Mouse (Mus musculus) neural tube, embryonic 12.5 days (tissue): ENCODE measurements around the gene Gng3. TPM values are rescaled to one million over a fixed set of nuclear protein-coding genes. Genes with fewer than 3 reads are reported as not detected.
A peak's percentile ranks its signal among the peaks of the same experiment; 100 is the strongest.
"Not testable (repeated sequence)": the region's sequence is repeated elsewhere in the genome, so short reads cannot be mapped to it uniquely, and the experiment has no call there.

Experiments
- ATAC-seq: fragments of 200-750 bp; cut with Nextera tagmentation; 2 replicates; pipeline ENCODE4 v1.8.0; 2017; ENCODE audit warnings: low read depth, mild to moderate bottlenecking, moderate TSS enrichment, moderate library complexity; ENCODE audit not compliant: low FRiP score
- H3K27ac ChIP-seq: fragments of 300-500 bp; sonication (generic); 2 replicates; pipeline ENCODE4 v1.5.1; 2016
- H3K27me3 ChIP-seq: fragments of 300-500 bp; sonication (generic); replicated peaks from 2 replicates; pipeline ENCODE4 v1.6.1; 2016; ENCODE audit warnings: mild to moderate bottlenecking
- H3K36me3 ChIP-seq: fragments of 300-500 bp; sonication (generic); 2 replicates; pipeline ENCODE4 v1.6.1; 2016; ENCODE audit warnings: mild to moderate bottlenecking
- H3K4me1 ChIP-seq: fragments of 300-500 bp; sonication (generic); 2 replicates; pipeline ENCODE4 v1.6.1; 2016
- H3K4me2 ChIP-seq: fragments of 300-500 bp; sonication (generic); replicated peaks from 2 replicates; pipeline ENCODE4 v1.6.1; 2016; ENCODE audit warnings: mild to moderate bottlenecking
- H3K4me3 ChIP-seq: fragments of 300-500 bp; sonication (generic); 2 replicates; pipeline ENCODE4 v1.5.1; 2016
- H3K9ac ChIP-seq: fragments of 300-500 bp; sonication (generic); 2 replicates; pipeline ENCODE4 v1.6.1; 2016; ENCODE audit warnings: mild to moderate bottlenecking
- H3K9me3 ChIP-seq: fragments of 300-500 bp; sonication (generic); 2 replicates; pipeline ENCODE4 v1.6.1; 2016; ENCODE audit warnings: mild to moderate bottlenecking
- WGBS: fragments of 180-500 bp; shearing (Covaris S2); methylation state at CpG from one replicate; pipeline ENCODE4 v1.1.7; 2016; 5-methylcytosine and 5-hydroxymethylcytosine counted together
- polyA plus RNA-seq: library from polyadenylated mRNA; unstranded; fragments of >200 nt; fragmentation: Nextera tagmentation; extraction: Ambion mirVana; gene quantifications from 2 replicates; pipeline ENCODE4 v1.2.1, GENCODE M21; 2016

Gng3 gene
- polyA plus RNA-seq, 1 experiment from 2014 or later = 211 TPM

DNA sequence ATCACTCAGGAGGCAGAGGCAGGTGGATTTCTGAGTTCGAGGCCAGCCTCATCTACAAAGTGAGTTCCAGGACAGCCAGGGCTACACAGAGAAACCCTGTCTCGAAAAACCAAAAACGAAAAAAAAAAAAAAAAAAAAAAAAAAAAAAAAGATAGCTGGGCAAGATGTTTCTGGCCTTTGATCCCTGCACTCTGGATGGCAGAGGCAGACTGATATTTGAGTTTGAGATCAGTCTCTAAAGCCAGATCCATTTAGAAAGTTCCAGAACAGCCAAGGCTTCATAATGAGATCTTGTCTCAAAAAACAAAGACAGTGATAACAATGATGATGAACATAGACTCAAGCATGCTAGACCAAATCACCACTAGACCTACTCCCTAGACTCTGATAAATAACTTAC lies 31.4 kb upstream of the Gng3 start:
- ATAC-seq = not testable (repeated sequence)

DNA sequence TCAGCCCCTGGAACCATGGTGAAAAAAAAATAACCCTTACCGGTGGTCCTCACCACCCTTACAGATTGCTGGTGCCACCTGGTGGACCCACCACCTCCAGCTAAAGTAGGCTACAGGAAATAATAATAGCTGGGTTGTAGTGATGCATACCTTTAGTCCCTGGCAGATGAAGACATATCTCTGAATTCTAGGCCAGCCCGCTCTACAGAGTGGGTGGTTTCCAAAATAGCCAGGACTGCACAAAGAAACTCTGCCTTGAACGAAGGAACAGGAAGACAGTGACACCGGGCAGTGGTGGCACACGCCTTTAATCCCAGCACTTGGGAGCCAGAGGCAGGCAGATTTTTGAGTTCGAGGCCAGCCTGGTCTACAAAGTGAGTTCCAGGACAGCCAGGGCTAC lies 25.3 kb upstream of the Gng3 start:
- H3K4me3 ChIP-seq = no peak overlapping the region
- no peaks in the 10 kb centered on the region for H3K9me3 ChIP-seq
- no peak for ATAC-seq
- H3K4me1 ChIP-seq = no peaks in the 10 kb centered on the region
- no peaks in the 10 kb centered on the region for H3K36me3 ChIP-seq
- no peak overlapping the region for H3K4me2 ChIP-seq
- no peak overlapping the region for H3K9ac ChIP-seq
- H3K27ac ChIP-seq = no peak overlapping the region
- H3K27me3 ChIP-seq = no peaks in the 10 kb centered on the region
- 82% methylated on average over 6 of the region's 6 CpGs for WGBS

More for the DNA sequence above, 31.4 kb upstream of the Gng3 start:
- Histone ChIP-seq H3K4me2 (peak overlapping the region; percentile 92), H3K36me3 (peaks cover 22% of the 10 kb centered on the region), H3K4me3 (peak overlapping the region; percentile 79; the same call in 1 of the 2 replicates)
- 70% methylated on average over 3 of the region's 3 CpGs for WGBS
- not testable (repeated sequence) for H3K4me1 ChIP-seq, H3K9me3 ChIP-seq, H3K9ac ChIP-seq, H3K27me3 ChIP-seq, H3K27ac ChIP-seq

DNA sequence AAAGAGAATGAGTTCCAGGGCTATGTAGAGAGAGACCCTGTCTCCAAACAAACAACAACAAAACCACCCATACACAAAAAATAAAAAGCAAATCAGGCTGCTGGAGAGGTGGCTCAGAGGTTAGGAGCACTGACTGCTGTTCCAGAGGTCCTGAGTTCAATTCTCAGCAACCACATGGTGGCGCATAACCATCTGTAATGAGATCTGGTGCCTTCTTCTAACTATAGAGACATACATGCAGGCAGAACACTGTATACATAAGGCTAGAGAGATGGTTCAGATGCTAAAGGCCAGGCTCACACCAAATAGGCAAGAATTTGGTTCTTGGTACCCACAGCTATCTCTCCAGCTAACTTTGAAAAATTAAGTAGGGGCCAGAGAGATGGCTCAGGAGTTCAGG lies 20.0 kb upstream of the Gng3 start:
- Histone ChIP-seq H3K27ac (no peak overlapping the region), H3K36me3 (no peaks in the 10 kb centered on the region), H3K9me3 (no peaks in the 10 kb centered on the region), H3K4me1 (no peaks in the 10 kb centered on the region), H3K9ac (no peak overlapping the region), H3K4me3 (no peak overlapping the region), H3K27me3 (no peaks in the 10 kb centered on the region), H3K4me2 (no peak overlapping the region)
- WGBS = 24% methylated on average over 1 of the region's 1 CpGs
- no peak for ATAC-seq

DNA sequence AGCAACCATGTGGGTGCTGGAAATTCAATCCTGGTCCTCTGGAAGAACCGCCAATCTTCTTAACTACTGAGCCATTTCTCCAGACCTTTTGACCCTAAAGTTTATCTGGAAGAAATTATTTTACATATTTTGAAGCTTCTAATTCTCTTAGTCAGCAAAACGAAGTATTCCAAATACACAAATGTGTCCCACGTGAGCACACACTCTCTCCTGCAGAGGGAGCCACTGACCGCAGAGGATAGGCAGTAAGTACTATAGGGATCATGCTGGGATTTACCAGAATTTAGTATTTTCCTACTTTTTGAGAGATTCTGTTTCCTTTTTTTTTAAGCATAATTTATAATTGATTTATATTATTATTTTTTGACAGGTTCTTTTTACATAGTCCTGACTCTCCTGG lies 18.7 kb upstream of the Gng3 start:
- no peak overlapping the region for H3K27ac ChIP-seq
- no peak overlapping the region for H3K9ac ChIP-seq
- no peaks in the 10 kb centered on the region for H3K9me3 ChIP-seq
- no peak overlapping the region for H3K4me3 ChIP-seq
- no peaks in the 10 kb centered on the region for H3K36me3 ChIP-seq
- no peak for ATAC-seq
- 40% methylated on average over 4 of the region's 4 CpGs for WGBS
- H3K4me2 ChIP-seq = no peak overlapping the region
- H3K27me3 ChIP-seq = no peaks in the 10 kb centered on the region
- H3K4me1 ChIP-seq = no peaks in the 10 kb centered on the region

DNA sequence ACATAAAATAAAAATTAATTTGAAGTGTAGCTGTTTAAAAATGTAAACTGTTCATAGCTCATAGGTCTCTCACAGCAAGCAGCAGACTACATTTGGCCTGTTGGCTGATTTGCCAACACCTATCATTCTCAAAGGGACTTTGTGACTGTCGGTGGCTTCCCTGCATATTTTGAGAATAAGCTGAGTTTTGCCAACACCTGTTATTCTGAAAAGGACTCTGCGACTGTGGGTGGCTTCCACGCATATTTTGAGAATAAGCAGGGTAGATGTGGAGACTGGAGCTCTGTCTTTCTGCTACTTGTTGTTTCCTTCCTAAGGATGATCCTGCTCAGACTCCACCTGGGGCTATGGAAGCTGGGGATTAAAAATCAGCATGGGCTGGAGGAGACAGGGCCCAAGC lies 14.1 kb upstream of the Gng3 start:
- Histone ChIP-seq H3K9me3 (no peaks in the 10 kb centered on the region), H3K4me1 (no peaks in the 10 kb centered on the region), H3K4me2 (no peak overlapping the region), H3K27me3 (no peaks in the 10 kb centered on the region; the same call in 1 of the 2 replicates), H3K4me3 (no peak overlapping the region), H3K36me3 (peaks cover 11% of the 10 kb centered on the region; the same call in 1 of the 2 replicates), H3K27ac (no peak overlapping the region), H3K9ac (no peak overlapping the region)
- 82% methylated on average over 3 of the region's 3 CpGs for WGBS
- ATAC-seq = no peak

DNA sequence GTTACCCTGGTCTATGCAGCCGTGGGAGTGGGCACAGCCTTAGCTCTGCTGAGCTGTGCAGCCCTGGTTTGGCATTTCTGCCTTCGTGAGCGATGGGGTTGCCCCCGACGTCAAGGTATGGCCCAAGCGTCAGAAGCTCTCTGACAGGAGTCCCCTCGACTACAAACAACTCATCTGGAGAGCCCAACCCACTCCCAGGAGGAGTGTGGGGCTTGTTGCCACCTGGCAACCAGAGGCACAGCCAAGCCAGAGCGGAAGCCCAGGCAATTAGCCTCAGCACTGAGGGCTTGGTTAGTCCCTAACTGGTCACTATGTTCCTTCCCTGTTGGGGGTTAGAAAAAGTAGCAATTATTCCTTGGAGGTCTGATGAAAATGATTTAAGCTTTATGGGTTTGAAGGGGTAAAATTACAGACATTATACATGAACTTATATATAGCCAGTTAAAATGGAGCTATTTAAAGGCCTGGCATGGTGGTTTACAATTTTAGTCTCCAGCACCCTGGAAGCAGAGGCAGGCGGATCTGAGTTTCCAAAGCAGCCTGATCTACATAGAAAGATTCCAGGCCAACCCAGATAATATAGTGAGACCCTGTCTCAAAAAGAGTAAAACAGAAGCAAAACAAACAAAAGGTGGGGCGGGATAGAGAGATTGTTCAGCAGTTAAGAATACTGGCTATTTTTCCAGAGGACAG lies 13.4 kb upstream of the Gng3 start:
- no peak overlapping the region for H3K9ac ChIP-seq
- no peak overlapping the region for H3K4me2 ChIP-seq
- no peaks in the 10 kb centered on the region; the same call in 1 of the 2 replicates for H3K27me3 ChIP-seq
- H3K4me1 ChIP-seq = no peaks in the 10 kb centered on the region
- no peaks in the 10 kb centered on the region for H3K9me3 ChIP-seq
- no peak overlapping the region for H3K4me3 ChIP-seq
- peaks cover 17% of the 10 kb centered on the region for H3K36me3 ChIP-seq
- WGBS = 63% methylated on average over 10 of the region's 10 CpGs
- H3K27ac ChIP-seq = no peak overlapping the region
- ATAC-seq = no peak

DNA sequence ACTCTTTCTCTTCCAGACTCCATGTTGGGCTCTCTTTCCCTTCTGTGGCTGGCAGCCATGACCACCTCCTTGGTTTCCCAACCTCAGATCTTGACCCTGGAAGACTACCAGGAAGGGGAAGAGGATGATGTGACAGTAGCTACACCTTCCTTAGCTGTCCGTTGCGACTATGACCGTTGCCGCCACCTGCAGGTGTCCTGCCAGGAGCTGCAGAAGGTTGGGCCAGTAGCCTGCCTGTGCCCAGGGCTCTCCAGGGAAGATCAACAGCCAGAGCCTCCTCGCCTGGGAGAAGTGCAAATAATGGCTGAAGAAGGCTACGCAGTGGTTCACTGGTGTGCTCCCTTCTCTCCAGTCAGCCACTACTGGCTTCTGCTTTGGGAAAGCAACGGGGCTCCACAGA lies 12.6 kb upstream of the Gng3 start:
- H3K4me3 ChIP-seq = no peak overlapping the region
- H3K9me3 ChIP-seq = no peaks in the 10 kb centered on the region
- ATAC-seq = no peak
- no peaks in the 10 kb centered on the region; the same call in 1 of the 2 replicates for H3K27me3 ChIP-seq
- no peak overlapping the region for H3K27ac ChIP-seq
- no peaks in the 10 kb centered on the region for H3K4me1 ChIP-seq
- H3K36me3 ChIP-seq = peaks cover 25% of the 10 kb centered on the region
- WGBS = 54% methylated on average over 7 of the region's 7 CpGs
- no peak overlapping the region for H3K9ac ChIP-seq
- H3K4me2 ChIP-seq = no peak overlapping the region

DNA sequence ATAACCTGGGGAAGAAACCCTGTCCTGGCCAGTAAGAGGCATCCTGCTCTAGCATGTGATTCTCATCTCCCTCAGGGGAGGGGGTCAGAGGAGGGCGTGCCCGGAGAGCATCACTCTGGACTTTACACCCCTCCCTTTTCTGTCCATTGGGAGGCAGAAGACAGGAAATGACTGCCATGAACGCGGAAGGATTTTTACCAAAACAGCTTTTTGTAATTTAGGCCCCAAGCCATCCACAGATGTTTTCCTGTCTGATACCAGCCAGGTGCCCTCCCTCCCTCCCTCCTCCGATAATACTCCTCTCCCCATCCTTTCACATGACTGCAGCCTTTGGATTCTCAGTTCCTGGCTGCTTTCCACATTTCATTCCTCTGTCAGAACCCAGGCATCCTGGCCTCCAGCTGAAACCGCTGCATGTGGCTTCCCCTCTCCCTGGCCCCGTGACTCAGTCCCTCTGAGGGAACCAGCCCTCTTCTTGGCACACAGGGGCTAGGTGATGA lies 11.5 kb upstream of the Gng3 start, which contains the start of gene Lrrn4cl:
Gene Lrrn4cl (plus strand): TSS at position 367 of the 500 bp plus-strand sequence.
- no peak within 1 kb of the TSS for H3K9ac ChIP-seq

DNA sequence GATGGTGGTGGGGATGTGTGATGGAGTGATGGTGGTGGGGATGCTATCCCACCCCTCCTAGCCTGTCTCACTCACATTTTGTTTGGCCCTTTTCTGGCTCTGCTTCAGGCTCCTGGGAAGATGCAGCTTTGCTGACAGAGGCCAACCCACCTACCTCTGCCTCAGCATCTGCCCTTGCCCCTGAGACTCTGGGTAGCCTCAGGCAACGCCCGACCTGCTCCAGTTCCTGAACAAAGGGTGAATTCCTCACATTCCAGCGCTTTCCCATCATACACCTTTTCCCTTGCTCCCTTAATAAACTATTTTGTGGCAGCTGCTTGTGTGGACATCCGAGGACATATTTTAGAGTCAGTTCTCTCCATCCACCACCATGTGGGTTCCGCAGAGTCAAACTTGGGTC lies 9.4 kb upstream of the Gng3 start:
- H3K4me3 ChIP-seq = no peak overlapping the region
- H3K9me3 ChIP-seq = no peaks in the 10 kb centered on the region
- no peak for ATAC-seq
- WGBS = 93% methylated on average over 5 of the region's 5 CpGs
- peaks cover 35% of the 10 kb centered on the region for H3K36me3 ChIP-seq
- no peaks in the 10 kb centered on the region for H3K4me1 ChIP-seq
- no peaks in the 10 kb centered on the region; the same call in 1 of the 2 replicates for H3K27me3 ChIP-seq
- H3K4me2 ChIP-seq = no peak overlapping the region
- H3K9ac ChIP-seq = no peak overlapping the region
- no peak overlapping the region for H3K27ac ChIP-seq

More for the DNA sequence above, 11.5 kb upstream of the Gng3 start, which contains the start of gene Lrrn4cl:
- no peak for ATAC-seq
- Histone ChIP-seq H3K27ac (no peak within 1 kb of the TSS), H3K9me3 (no peaks in the 10 kb centered on the region), H3K4me1 (no peaks in the 10 kb centered on the region), H3K36me3 (peaks cover 35% of the 10 kb centered on the region), H3K4me2 (no peak within 1 kb of the TSS), H3K27me3 (no peaks in the 10 kb centered on the region; the same call in 1 of the 2 replicates), H3K4me3 (no peak within 1 kb of the TSS)
- 44% methylated on average over 7 of the region's 7 CpGs for WGBS

DNA sequence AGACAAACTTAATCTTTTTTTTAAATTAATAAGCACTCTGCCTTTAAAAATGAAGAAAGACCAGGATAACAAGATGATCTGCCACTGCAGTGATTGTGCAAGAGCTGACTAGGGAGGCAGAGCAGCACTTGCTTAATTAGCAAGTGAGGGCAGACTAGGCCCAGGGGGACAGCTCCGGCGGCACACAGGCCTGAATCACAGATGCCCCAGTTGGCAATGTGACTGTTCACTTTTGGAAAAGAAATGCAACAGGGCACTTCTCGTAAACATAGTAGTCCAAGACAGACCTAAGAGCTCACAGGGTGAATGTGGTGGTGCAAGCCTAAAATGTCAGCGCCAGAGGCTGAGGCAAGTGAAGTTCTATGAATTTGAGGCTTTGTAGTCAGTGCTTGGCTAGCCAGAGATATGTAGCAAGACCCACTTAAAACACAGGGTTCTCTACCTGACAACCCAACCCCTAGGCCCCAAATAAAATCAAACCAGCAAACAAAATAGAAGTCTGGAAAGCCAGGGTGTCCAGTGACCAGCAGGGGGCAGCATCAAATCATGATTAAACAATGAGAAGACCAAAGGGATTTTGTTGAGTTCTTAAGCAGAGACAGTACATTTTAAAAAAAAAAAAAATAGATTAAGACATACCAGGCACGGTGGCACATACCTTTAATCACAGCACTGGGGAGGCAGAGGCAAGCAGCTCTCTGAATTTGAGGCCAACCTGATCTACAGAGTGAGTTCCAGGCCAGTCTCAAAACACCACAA lies 5.6 kb upstream of the Gng3 start:
- Histone ChIP-seq H3K4me1 (peaks cover 18% of the 10 kb centered on the region), H3K36me3 (peaks cover 46% of the 10 kb centered on the region), H3K9ac (no peak overlapping the region), H3K4me2 (no peak overlapping the region), H3K27ac (no peak overlapping the region), H3K27me3 (no peaks in the 10 kb centered on the region), H3K4me3 (no peak overlapping the region), H3K9me3 (no peaks in the 10 kb centered on the region)
- 71% methylated on average over 5 of the region's 5 CpGs for WGBS
- no peak for ATAC-seq

DNA sequence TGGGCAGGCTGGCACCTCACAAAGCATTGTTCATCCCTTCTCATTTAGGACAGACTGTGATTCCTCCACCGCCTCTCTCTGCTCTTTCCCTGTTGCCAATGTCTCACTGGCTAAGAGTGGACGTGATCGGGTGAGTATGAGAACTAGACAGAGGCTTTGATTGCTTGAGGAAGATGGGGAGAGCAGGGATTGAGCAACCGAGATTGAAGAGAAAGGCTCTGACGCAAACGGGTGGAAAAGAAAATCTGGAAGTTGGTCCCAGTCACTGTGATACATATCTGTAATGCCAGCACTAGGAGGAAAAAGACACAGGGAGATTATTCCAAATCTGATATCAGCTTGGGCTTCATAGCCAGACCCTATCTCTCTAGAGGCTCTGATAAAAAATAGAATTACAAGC lies 4.0 kb upstream of the Gng3 start:
- Histone ChIP-seq H3K4me1 (peaks cover 32% of the 10 kb centered on the region), H3K9ac (no peak overlapping the region), H3K9me3 (no peaks in the 10 kb centered on the region), H3K4me3 (no peak overlapping the region), H3K36me3 (peaks cover 34% of the 10 kb centered on the region), H3K27ac (no peak overlapping the region), H3K4me2 (no peak overlapping the region), H3K27me3 (no peaks in the 10 kb centered on the region)
- ATAC-seq = no peak
- WGBS = 92% methylated on average over 6 of the region's 6 CpGs

DNA sequence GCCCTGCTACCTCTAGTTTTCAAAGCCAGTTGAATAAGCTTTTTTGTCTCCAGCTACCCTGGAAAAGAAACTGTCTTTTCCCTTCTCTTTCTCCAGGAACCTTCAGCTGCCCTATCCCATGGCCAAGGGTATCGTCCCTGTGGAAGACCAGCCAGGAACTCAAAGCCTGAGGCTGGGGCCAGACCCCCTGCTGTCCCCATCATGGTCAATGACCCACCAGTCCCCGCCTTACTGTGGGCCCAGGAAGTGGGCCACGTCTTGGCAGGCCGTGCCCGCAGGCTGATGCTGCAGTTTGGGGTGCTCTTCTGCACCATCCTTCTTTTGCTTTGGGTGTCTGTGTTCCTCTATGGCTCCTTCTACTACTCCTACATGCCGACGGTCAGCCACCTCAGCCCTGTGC lies 2.0 kb upstream of the Gng3 start:
- WGBS = 92% methylated on average over 7 of the region's 7 CpGs
- Histone ChIP-seq H3K4me1 (peaks cover 32% of the 10 kb centered on the region), H3K27ac (no peak overlapping the region), H3K9ac (peak overlapping the region; percentile 64), H3K4me2 (peak overlapping the region; percentile 75), H3K27me3 (no peaks in the 10 kb centered on the region), H3K9me3 (no peaks in the 10 kb centered on the region), H3K36me3 (peaks cover 18% of the 10 kb centered on the region), H3K4me3 (peak overlapping the region; percentile 52)
- no peak for ATAC-seq
